In the genomic region with DNA sequence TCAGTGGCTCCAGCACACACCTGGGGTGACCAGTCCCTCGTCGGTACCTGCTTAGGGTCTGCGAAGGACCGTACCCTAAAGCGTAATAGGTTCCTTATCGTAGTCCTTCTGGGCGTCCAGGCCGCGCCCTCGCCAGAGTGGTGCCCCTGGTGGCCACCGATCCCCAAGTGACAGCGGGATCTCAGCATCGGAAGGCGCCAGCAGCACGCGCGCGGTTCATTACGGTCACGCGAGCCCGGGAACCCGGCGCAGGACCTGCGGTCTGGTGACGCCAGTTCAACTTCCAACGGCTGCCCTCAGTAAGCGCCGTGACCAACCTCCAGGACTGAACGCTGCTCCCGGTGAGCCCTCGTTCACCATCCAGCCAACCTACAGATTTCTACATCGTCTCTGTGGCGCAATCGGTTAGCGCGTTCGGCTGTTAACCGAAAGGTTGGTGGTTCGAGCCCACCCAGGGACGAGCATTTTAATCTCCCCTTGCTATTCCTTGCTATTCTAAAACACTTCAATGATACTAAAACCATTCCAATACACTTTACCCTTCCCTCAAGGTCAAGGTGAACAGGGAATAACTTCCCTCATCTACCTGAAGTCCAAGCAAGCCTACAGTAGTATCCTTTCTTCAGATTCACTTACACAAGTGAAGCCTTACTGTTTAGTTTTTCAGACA, we compare ENCODE assay signal across 9 mouse cellular contexts. TPM values are rescaled to one million over a fixed set of nuclear protein-coding genes. Genes with fewer than 3 reads are reported as not detected.
DNase-seq lines count a peak whose midpoint lies in the region; ATAC-seq and TF ChIP-seq lines count a peak whose summit lies in the region.
"Had no signal": no experiment of that assay in that cellular context is flagged by ENCODE, and none has a peak within 500 bp of the region (broad histone marks: within the 10 kb centered on the region; RNA-seq: fewer than 3 reads in every experiment).

No protein-coding gene starts in this region.

- peak overlapping the region; percentile 38 for H3K4me3 ChIP-seq in embryonic facial prominence, embryonic 13.5 days
- H3K4me3 ChIP-seq in hindbrain, embryonic 12.5 days = peak overlapping the region; percentile 20
- H3K4me3 ChIP-seq in liver, postnatal 0 days (ENCODE audit: low read depth, low read length) = peak overlapping the region; percentile 28
- H3K4me3 ChIP-seq in small intestine, adult 2 months (ENCODE audit: low read depth, low read length) = peak overlapping the region; percentile 27

- TF ChIP-seq CTCF in liver, postnatal 0 days (IDR thresholded peaks at IDR 0.05; ENCODE audit: low read depth) = peak; percentile 55
- no peak for TF ChIP-seq CTCF in small intestine, adult 2 months (IDR thresholded peaks at IDR 0.05; ENCODE audit: extremely low read depth, insufficient read length, insufficient replicate concordance, low read depth, low read length)

- DNase-seq in heart, adult 11 months = peak; percentile 81
- no peak for DNase-seq in heart, adult 9 months (ENCODE audit: low spot score in 2 of 2)
- peak; percentile 94 for DNase-seq in ES-CJ7 (ENCODE audit: low read depth, low spot score)
- DNase-seq in liver, postnatal 0 days = peak; percentile 48
- DNase-seq in gastrocnemius, adult 8-10 months (ENCODE audit: low spot score in 2 of 2) = no peak

- WGBS in embryonic facial prominence, embryonic 13.5 days = under 1% methylated on average over 41 of the region's 41 CpGs
- WGBS in hindbrain, embryonic 12.5 days = under 1% methylated on average over 41 of the region's 41 CpGs
- WGBS in liver, postnatal 0 days (ENCODE audit: insufficient replicate concordance) = under 1% methylated on average over 41 of the region's 41 CpGs
- WGBS in small intestine, adult 2 months = 3% methylated on average over 41 of the region's 41 CpGs

- no peak for TF ChIP-seq EP300 in liver, postnatal 0 days (IDR thresholded peaks at IDR 0.05; ENCODE audit: low read depth)

- no peak overlapping the region for H3K9ac ChIP-seq in embryonic facial prominence, embryonic 13.5 days
- no peak overlapping the region for H3K9ac ChIP-seq in hindbrain, embryonic 12.5 days
- H3K9ac ChIP-seq in liver, postnatal 0 days (replicated peaks) = no peak overlapping the region

- H3K9me3 ChIP-seq in embryonic facial prominence, embryonic 13.5 days = 0 out of 2 replicates have a peak, but pooled peaks cover 4% of the 10 kb centered on the region
- no peaks in the 10 kb centered on the region for H3K9me3 ChIP-seq in hindbrain, embryonic 12.5 days (replicated peaks)
- H3K9me3 ChIP-seq in liver, postnatal 0 days (ENCODE audit: low read length) = no peaks in the 10 kb centered on the region

- peak overlapping the region; percentile 56 for H3K4me2 ChIP-seq in embryonic facial prominence, embryonic 13.5 days
- H3K4me2 ChIP-seq in hindbrain, embryonic 12.5 days (replicated peaks) = peak overlapping the region; percentile 37
- peak overlapping the region; percentile 60 for H3K4me2 ChIP-seq in liver, postnatal 0 days (ENCODE audit: low read depth, low read length)

- no peak for TF ChIP-seq POLR2A in small intestine, adult 2 months (IDR thresholded peaks at IDR 0.05; ENCODE audit: low read depth, low read length)

- H3K27me3 ChIP-seq in embryonic facial prominence, embryonic 13.5 days = peaks cover 96% of the 10 kb centered on the region
- peaks cover 95% of the 10 kb centered on the region for H3K27me3 ChIP-seq in hindbrain, embryonic 12.5 days
- peaks cover 83% of the 10 kb centered on the region for H3K27me3 ChIP-seq in liver, postnatal 0 days (ENCODE audit: insufficient read depth, low read length)
- H3K27me3 ChIP-seq in small intestine, adult 2 months (ENCODE audit: control insufficient read depth, insufficient read depth, low read length) = peaks cover 68% of the 10 kb centered on the region

- no peaks in the 10 kb centered on the region for H3K36me3 ChIP-seq in embryonic facial prominence, embryonic 13.5 days
- H3K36me3 ChIP-seq in hindbrain, embryonic 12.5 days = no peaks in the 10 kb centered on the region
- H3K36me3 ChIP-seq in liver, postnatal 0 days (replicated peaks; ENCODE audit: insufficient read depth, low read length) = no peaks in the 10 kb centered on the region
- H3K36me3 ChIP-seq in small intestine, adult 2 months (ENCODE audit: control insufficient read depth, insufficient read depth, low read length) = no peaks in the 10 kb centered on the region

- H3K4me1 ChIP-seq in embryonic facial prominence, embryonic 13.5 days = peaks cover 10% of the 10 kb centered on the region
- H3K4me1 ChIP-seq in hindbrain, embryonic 12.5 days = peaks cover 4% of the 10 kb centered on the region; the same call in 1 of the 2 replicates
- peaks cover 4% of the 10 kb centered on the region for H3K4me1 ChIP-seq in liver, postnatal 0 days (ENCODE audit: insufficient read depth)
- H3K4me1 ChIP-seq in small intestine, adult 2 months (ENCODE audit: control insufficient read depth, insufficient read depth, insufficient read length, low read length) = peaks cover 5% of the 10 kb centered on the region; the same call in 1 of the 2 replicates

- H3K27ac ChIP-seq in embryonic facial prominence, embryonic 13.5 days = no peak overlapping the region
- H3K27ac ChIP-seq in hindbrain, embryonic 12.5 days = no peak overlapping the region
- no peak overlapping the region for H3K27ac ChIP-seq in liver, postnatal 0 days (ENCODE audit: low read depth)
- H3K27ac ChIP-seq in small intestine, adult 2 months (ENCODE audit: insufficient read depth, low read depth, low read length) = no peak overlapping the region

- no peak for ATAC-seq in embryonic facial prominence, embryonic 13.5 days (ENCODE audit: insufficient number of reproducible peaks, insufficient read depth, low FRiP score, low TSS enrichment, low read depth)
- no peak for ATAC-seq in hindbrain, embryonic 12.5 days (ENCODE audit: low FRiP score)
- ATAC-seq in liver, postnatal 0 days = peak; percentile 66

RNA-seq across cellular contexts. Expression of a gene that starts 50.1 kb away (rescaled TPM):
- 0.20 TPM in 1 of 2 replicates, not detected in the other for polyA plus RNA-seq in embryonic facial prominence, embryonic 13.5 days (2015; fragmentation: Nextera tagmentation; extraction: Ambion mirVana)
- not detected in 2 replicates for polyA plus RNA-seq in hindbrain, embryonic 12.5 days (2016; fragmentation: Nextera tagmentation; extraction: Ambion mirVana)
- polyA plus RNA-seq in liver, postnatal 0 days (2015; fragmentation: Nextera tagmentation; extraction: Ambion mirVana) = not detected in 2 replicates
- not detected in 2 replicates for polyA plus RNA-seq in small intestine, adult 2 months (2012; rRNA removed)
- total RNA-seq in gastrocnemius, adult 8-10 months (2022) = not detected
- total RNA-seq: layer of hippocampus, postnatal 10 days had no signal

Comparison
In these comparisons a context has a peak if more than half of its experiments do, and no peak if none do; other contexts are left out.
1. DNase-seq: peak in heart, adult 11 months (single experiment), ES-CJ7 (single experiment) and liver, postnatal 0 days (single experiment); none in heart, adult 9 months (0 of 2) and gastrocnemius, adult 8-10 months (0 of 2).
2. Peak in every context shown above with its lines, with median percentiles within 50 percentile points of each other: H3K4me2 ChIP-seq and H3K4me3 ChIP-seq.